Mouse (Mus musculus) heart, postnatal 14 days (tissue): ENCODE data around the gene Fhdc1. TPM values are rescaled to one million over a fixed set of nuclear protein-coding genes. Genes with fewer than 3 reads are reported as not detected.

ENCODE experiments used
- DNase-seq, 2 experiments: peaks; one replicate each; pipeline ENCODE4 v3.0.0; 2021 to 2022
- intact Hi-C: fragments of 180-260 bp; cut with DNase I; formaldehyde crosslinking; loops from one replicate; pipeline ENCODE4 v1.15.1; 2025
- long read RNA-seq, 2 experiments: library from polyadenylated mRNA; stranded (forward); transcript quantifications; one replicate each; pipeline ENCODE4 v2.0.0; 2021
- total RNA-seq, 2 experiments: library from RNA; stranded (reverse); gene quantifications; 2 replicates each; pipeline ENCODE4 v1.2.3; 2021

Fhdc1 gene
- 1 to 10 TPM in 1 of 2 experiments, under 1 TPM in 1; 0.66 to 1.7 TPM for total RNA-seq
- long read RNA-seq, experiment 1: 0 reads
- long read RNA-seq, experiment 2: 0 reads

DNA sequence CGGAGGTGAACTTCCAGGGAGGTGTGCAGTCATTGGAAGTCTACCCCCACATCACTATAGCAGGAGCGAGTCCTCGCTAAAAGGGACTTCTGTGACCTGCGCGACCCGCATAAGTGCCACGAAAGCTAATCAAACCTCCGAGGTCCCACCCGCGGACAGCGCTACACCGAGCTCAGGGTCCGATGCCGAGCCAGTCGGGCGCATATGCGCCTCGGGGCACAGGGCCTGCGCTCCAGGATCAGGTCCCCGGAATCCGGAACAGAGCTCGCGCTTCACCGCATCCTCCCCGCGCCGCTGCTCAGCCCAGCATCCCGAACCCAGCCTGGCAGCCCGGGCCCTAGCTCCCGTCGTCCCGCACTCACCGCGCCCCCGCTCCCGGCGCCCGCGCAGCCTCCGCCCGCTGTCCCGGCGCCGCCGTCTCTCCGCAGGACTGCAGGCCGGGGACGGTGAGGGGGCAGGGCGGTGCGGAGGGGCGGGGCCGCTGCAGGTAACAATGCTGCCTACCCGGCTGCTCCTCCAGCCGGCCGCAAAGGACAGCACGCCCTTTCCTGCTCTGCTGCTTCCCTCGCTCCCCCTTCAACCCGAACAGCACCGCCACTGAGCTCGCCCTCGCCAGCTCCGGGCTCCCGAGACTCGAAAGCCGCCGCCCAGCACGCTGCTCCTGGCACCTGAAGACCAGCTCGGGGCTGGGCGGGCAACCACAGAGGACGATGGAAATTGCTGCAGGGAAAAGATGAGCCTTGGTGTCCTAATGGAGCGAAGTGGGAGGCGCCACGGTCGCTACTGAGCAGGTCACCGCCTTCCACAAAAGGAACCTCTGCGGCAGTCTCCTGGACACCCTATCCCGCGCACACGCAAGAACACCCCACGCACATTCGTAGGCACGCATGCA lies at the start of gene Fhdc1:
Fhdc1 (minus strand) TSS at position 424 of the 892 bp plus-strand sequence.
- intact Hi-C loops: no loop called here
- DNase-seq: peak; percentile 40 to 50

DNA sequence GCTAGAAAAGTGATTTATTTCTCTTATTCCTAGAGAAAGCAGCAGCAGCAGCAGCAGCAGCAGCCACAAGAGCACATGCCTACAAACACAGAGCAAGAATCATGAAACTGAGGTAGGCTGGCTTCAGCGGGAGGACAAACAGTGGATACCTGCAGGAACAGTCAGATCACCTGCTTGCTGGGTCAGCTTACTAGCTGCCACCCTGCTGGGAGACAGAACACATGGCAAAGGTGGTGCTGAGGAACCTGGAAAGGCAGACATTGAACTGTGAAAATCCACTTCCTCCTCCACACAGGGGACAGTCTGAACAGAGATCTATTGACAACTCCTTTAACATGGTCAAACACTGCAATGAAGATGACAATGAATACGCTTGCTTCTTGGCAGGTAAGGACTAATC lies 48.8 kb upstream of the Fhdc1 start:
- intact Hi-C loops: no loop called here
- DNase-seq: no peak

DNA sequence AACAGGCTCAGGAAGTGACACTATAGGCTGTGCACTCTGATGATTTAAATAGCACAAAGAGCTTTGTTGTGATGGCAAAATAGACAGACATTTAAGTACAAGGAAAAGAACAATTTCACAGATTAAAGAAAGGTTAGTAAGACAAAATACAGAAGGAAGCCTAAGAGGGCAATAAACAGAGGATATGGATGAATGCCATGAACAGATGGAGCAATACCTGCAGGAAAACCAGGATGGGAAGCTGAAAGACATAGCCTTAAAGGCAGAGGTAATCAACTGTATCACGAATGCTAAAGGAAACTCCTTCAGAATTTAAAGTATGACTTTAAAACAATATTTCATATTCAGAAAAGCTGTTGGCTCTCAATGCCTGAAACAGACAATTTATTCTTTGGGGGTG lies 44.7 kb upstream of the Fhdc1 start:
- intact Hi-C loops: no loop called here

DNA sequence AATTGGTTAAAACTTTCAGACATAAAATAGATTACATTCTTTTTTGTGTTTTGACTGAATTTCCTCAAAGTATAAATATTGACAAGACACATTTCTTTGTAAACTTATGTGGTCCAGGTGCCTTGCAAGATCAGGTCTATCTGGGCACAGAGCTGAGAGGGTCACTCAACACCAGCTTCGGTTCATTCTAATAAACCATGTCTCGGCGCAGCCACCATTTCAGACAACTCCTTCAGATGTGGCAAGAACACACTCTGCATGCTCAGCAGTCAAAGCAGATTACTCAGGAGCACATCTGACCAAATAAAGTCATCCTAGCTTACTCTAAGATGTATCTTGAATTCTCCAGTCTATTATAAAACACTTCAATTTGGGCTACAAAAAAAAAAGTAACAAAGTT lies 35.9 kb upstream of the Fhdc1 start:
- intact Hi-C loops: no loop called here
- no peak for DNase-seq

More for the DNA sequence above, 44.7 kb upstream of the Fhdc1 start:
- no peak for DNase-seq

DNA sequence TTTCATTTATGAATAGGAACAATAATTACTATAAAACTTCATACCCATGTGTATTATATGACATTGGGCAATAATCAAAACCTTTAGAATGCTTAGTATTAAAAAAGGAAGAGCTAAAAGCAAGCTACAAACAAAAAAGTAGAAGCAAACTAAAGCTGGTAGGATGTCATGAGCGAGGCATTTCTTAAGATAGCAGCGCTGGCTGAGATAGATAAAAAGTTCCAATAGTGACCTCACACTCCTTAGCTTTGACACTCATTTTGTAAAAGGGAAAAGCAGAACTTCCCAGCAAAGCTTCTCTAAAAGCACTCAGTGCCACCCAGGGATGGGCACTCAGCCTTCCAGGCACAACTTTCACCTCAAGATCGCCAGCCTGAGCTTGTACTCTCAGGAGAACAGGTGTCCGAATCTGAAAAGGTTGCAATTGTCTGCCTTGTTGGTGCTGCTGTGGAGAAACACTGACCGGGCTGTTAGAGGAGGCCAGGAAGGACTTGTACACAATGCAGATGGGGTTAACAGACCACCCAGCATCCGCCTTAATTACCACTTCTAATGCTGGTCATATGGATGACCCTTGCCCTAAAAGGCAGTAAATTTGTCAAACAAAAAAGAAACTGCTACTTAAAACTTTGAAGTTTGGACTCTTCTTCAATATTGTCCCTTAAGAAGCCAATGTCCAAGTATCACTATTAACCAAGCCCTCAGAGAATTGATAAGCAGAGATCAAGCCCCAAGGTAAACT lies 32.7 kb upstream of the Fhdc1 start:
- intact Hi-C loops: no loop called here
- no peak for DNase-seq

DNA sequence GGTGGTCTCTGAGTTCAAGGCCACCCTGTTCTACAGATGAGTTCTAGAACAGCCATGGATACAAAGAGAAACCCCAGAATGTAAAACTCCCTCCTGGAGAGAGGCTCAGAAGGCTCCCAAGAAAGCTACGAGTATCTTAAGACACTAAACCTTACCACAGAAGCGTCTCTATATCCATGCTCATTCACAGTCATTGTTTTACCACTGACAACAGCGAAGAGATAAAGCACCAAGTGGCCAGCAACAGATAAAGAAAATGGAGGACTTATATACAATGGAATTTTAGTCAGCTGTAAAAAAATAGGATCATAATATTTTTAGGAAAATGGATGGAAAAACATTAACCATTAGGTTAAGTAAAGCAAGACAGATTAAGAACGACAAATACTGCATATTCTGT lies 25.0 kb upstream of the Fhdc1 start:
- no peak for DNase-seq
- intact Hi-C loops: no loop called here

DNA sequence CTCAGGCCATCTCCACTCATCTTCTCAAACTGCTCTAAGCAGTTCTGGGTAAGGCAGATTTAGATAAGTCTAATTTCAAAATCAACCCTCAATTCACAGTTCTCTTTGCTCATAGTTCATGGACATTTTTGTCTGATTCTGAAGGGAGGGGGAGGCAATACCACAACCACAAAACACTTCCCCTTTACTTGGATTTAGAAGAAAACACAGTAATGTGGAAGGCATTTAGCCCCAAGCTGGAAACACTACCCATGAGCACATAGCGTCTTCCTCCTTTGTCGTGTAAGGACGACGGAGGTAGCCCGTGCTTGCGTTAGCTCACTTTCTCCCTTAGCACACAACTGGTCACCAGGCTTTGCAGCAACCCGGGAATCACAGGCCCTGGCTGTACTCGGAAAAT lies 24.1 kb upstream of the Fhdc1 start:
- no peak for DNase-seq
- intact Hi-C loops: no loop called here

DNA sequence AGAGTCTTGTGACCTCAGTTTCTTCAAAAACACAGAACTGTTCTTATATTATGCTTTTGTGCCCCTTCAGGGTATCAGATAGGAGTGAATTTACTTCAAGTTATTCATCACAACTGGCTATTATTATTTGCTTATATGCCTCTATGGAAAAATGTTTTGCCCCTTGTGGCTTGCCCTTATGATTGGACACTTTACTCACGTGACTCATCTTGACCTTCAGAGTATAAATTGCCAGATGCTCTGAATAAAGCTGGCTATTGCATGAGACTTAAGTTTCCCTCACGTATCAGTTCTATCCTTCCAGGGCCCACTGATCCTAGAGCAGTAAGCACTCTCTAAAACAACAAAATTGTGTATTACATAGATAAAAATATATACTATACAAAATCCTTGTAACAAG lies 21.9 kb upstream of the Fhdc1 start:
- intact Hi-C loops: no loop called here

DNA sequence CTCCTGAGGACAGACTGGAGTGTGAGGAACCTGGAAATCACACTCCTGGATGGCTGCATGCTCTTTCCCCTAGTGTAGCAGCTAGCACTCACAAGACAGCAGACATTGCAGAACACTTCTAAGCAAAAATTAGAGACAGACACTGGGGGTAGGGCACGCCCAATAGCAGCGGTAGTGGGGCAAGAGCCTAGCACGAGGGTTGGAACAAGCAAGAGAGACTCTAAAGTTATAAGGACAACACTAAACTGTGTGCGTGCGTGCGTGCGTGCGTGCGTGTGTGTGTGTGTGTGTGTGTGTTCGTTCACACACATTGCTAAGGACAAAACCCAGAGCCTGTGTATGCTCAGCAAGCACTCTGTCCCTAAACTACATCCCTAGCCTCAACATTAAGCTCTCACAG lies 20.3 kb upstream of the Fhdc1 start:
- DNase-seq: no peak

More for the DNA sequence above, 21.9 kb upstream of the Fhdc1 start:
- no peak for DNase-seq

DNA sequence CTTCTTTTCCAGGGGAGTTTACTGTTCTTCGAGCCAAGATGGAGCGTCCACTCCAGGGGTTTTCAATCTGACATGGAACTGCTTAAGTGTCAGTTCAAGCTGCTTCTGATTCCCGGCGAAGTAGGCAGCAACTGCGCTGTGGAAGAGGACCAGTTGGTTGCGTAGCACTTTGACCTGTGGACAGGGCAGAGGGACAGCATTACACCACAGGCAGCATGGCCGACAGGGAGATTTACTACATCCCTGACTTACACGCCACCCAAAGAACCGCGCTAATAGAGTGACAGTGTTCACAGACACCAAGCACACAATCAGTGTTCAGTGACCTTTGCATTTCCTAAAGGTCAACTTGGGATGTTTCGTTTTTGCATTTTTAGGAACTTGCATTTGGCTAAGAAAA lies 17.5 kb upstream of the Fhdc1 start:
- intact Hi-C loops: no loop called here
- DNase-seq: no peak

More for the DNA sequence above, 20.3 kb upstream of the Fhdc1 start:
- intact Hi-C loops: no loop called here

DNA sequence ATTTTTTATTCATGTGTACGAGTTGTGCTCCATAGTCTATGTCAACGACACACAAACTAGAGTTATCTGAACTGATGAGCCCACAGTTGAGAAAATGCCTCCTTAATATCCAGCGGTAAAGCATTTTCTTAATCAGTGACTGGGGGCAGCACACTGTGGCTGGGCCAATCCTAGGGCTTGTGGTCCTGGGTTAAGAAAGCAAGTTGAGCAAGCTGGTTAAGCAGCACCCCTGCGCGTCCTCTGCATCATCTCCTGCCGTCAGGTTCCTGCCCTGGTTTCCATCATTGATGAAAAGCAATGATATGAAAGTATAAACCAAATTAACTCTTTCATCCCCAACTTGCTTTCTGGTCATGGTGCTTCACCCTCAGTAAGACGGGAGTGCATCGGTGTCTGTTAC lies 12.4 kb upstream of the Fhdc1 start:
- no peak for DNase-seq
- intact Hi-C loops: no loop called here

DNA sequence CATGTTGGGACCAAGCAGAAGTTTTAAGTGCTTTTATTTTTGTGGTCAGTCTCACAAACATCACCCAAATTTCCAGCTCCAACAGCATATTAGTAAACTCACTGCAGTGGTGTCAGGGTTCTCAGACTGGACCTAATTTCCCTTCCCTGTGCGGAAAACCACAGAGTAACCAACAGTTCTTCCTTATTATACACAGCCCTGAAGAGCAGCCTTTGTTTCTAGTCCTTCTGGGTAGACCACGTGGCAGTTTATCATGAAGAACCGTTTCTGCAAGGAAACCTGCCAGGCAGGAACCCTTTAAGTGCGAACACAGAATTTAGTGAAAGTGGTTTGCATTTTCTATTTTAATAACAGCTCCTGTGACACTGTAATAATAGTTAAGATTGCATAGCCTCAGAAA lies 11.9 kb upstream of the Fhdc1 start:
- DNase-seq: no peak
- intact Hi-C loops: no loop called here

DNA sequence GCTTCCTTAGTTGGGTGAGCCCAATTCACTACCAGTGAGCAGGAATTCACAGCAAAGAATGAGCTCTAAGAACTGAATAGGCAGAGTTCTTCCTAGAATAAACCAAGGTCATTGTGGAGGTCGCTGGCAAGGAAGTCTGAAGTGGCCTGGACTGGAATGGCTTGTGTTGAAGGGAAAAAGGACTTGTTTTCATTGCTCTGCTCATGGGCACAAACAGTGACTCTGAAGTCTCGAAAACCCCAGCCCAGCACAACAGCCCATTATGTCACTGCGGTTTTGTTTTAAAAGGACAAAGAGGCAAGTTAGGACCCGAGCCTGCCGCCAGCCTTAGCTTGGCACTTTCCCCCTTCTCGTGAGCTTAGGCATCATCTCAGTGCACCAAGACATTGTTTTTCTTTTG lies 8.5 kb upstream of the Fhdc1 start:
- no peak for DNase-seq
- intact Hi-C loops: no loop called here

DNA sequence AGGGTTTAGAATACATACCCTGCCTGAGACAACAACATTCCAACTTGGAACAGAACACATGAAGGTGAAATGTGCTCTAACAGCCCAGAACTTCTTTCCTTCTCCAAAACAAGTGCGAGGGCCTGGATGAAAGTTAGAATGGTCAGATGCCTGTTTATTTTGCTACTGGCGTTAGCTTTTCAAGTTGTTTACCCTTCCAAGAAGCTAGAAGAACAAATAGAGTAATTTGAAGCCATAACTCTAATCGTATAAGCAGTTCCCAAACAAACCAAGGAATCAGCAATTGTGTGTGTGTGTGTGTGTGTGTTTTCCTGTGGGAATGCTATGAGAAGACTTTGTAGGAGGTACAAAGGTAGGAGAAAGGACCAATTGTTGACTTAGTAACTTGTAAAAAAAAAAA lies 4.7 kb upstream of the Fhdc1 start:
- DNase-seq: no peak
- intact Hi-C loops: no loop called here

DNA sequence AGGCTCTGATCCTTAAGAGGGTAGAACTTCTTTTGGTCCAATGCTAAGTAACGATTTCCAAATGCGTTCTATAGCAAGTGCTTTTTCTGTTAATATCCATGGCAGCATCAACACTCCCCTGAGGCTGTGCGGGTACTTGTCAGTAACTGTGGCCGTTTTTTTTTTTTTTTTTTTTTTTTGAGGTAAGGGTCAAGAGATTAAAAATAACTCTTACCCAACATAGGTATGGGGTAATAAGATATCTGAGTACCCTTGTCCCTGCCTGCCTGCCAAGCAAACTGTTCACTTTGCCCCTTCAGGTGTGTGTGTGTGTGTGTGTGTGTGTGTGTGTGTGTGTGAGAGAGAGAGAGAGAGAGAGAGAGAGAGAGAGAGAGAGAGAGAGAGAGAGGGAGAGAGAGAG lies 4.1 kb upstream of the Fhdc1 start:
- DNase-seq: no peak
- intact Hi-C loops: no loop called here

DNA sequence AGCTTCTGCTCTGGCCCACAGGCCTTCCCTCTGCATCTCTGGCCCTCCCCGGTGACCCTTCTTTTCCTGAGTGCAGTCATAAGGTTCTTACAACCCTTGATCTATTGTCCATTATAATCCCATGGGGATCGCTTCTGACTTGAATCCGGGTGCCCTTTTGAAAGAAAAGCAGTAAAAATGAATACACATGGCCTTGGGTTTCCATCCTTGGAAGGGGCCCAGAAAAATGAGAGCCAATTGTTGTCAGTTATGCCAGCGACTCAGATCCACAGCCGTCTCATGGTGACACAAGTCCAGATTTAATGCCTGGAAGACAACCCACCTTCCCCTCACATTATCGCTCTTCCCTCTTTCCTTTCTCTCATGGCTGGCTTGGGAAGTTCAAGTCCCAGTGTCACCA lies 1.9 kb upstream of the Fhdc1 start:
- no peak for DNase-seq
- intact Hi-C loops: no loop called here

DNA sequence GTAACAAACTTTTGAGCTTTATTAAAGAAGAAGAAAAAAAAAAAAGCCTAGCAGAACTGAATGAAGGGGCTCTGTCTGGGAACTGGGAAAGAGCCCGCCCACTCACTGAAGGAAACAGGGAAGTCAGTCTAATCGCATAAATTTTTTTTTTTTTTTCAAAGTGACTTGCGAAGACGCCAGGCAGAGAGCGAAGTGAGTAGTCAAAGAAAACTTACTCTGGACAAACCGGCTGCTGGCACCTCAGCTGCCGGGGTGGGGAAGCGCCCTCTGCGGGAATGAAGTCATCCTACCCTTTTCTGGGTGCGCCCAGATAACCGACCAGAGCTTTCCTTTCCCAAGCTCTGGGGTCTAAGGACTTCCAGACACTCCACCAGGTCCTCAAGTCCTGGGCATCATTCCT lies 875 bp upstream of the Fhdc1 start:
- DNase-seq: peak; percentile 41 to 51
- intact Hi-C loops: loop anchor here (1.0 kb wide), 1 partner anchor 129 kb away; no protein-coding TSS in a partner anchor

DNA sequence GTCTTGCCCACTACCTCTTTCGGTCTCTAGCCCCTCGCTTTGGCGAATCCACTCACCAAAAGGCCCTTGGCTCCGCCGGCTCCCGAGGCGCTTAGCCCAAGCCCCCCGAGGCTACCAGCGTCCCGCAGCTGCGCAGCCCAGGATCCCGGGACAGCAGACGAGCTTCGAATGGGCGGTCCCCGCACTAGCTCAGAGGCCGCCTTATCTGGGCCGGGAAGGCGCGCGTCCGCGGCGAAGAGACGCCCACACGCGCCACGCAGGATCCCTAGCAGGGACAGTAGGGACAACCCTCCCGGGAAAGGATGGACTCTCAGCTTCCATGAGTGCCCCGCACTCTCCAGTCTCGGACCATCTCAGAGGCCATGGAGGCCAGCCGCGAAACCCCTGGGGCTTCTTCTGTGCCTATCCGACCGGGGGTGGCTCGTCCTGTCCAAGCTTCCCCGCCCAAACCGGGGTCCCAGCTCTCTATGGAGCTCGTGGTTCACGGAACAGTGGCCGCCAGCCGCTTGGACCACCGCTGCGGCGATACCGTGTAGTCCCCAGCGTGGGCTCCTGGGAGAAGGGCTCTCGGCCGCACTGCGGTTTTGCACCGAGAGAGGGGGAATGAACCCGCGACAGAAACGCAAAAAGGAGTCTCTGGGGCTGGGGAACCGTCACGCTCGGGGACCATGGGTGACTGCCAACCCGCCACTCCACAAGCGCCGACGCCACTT lies 780 bp downstream of the Fhdc1 start:
- intact Hi-C loops: no loop called here
- DNase-seq: peak; percentile 59 to 65

DNA sequence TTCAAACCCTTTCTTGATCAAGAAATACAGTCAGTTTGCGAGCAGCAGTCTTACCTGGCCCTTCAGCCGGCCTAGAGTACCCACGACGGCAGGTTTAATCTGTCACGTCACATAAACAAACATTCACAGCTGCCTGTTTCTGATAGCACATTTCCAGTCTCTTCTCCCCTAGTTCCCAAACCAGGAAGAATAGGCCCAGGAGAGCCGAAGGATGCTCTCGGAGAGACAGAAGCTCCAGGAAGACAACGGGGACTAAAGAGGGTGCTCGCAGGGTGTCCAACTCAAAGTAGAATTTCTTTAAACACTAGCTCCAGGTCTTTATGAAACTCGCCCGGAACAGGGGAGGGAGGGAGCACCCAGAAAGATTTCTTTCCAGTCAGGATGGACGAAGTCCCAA lies 1.3 kb downstream of the Fhdc1 start:
- DNase-seq: no peak
- intact Hi-C loops: no loop called here

DNA sequence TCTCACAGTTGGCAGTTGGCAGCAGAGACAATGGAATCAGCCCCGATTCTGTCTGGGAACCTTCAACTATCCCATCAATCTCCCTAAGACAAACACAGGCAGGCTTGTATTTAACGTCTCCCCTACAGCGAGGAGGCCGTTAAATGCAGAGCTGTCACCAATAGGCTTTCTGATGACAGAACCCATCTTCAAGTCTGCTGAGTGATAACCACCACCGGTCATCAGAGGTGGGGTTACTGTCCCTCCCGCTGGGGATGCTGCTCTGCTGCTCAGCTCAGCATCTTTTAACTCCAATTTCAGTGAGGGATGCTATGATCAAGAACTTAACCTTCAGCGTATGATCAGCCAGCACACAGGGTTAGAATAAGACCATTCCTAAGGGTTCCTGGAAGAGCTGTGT lies 2.0 kb downstream of the Fhdc1 start:
- intact Hi-C loops: no loop called here
- DNase-seq: no peak

DNA sequence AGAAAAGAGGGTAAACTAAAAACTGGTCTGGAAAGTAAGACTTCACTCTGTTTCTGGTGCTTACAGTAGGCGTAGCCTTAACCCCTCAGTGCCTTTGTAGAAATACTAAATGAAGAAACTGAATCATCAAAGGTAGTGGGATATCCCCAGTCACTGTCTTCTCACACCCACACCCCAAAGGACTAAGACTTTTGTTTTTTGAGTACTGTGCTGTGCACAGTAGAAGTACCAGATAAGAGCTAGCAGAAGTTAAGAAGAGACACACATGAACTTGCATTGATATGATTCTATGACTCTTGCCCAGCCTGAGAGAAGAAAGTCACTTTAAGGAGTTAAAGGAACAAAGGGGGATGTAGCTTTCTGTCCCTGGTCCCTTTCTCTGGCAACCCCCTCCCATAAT lies 2.7 kb downstream of the Fhdc1 start:
- intact Hi-C loops: no loop called here
- no peak for DNase-seq
